In the genomic region with DNA sequence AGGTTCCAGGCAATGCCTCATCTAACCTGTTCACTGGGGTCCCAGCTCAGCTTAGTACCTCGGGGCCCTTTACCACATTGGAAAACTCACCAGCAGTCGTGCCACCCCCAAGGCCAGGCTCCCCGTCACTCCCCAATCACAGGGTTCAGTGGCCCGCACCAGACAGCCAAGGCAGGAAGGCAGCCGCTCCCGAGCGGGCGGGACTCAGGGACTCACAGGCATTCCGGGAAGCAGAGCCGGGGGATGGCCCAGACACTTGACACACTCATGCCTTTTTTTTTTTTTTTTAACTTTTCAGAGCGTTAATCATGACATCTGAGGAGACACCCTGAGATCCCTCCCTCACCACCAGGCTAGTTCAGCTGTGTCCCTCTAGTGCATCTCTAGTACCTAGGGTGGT, we compare ENCODE assay signal across 8 mouse cellular contexts. TPM values are rescaled to one million over a fixed set of nuclear protein-coding genes. Genes with fewer than 3 reads are reported as not detected.
A peak's percentile ranks its signal among the peaks of the same experiment; 100 is the strongest.
DNase-seq lines count a peak whose midpoint lies in the region; ATAC-seq and TF ChIP-seq lines count a peak whose summit lies in the region.

No protein-coding gene starts in this region.

- H3K27ac ChIP-seq in brown adipose tissue, adult 24 weeks (replicated peaks; ENCODE audit: low read depth, low read length): peak overlapping the region; percentile 98
- no peak overlapping the region for H3K27ac ChIP-seq in intestine, embryonic 15.5 days
- peak overlapping the region; percentile 91 for H3K27ac ChIP-seq in liver, postnatal 0 days (ENCODE audit: low read depth)

- no peak for TF ChIP-seq EP300 in liver, postnatal 0 days (IDR thresholded peaks at IDR 0.05; ENCODE audit: low read depth)

- peaks cover 61% of the 10 kb centered on the region for H3K4me1 ChIP-seq in brown adipose tissue, adult 24 weeks (ENCODE audit: control insufficient read depth, insufficient read depth, insufficient read length, low read length)
- H3K4me1 ChIP-seq in intestine, embryonic 15.5 days (replicated peaks): peaks cover 56% of the 10 kb centered on the region
- peaks cover 72% of the 10 kb centered on the region for H3K4me1 ChIP-seq in liver, postnatal 0 days (ENCODE audit: insufficient read depth)

- H3K9me3 ChIP-seq in intestine, embryonic 15.5 days: no peaks in the 10 kb centered on the region
- no peaks in the 10 kb centered on the region for H3K9me3 ChIP-seq in liver, postnatal 0 days (ENCODE audit: low read length)

- H3K36me3 ChIP-seq in intestine, embryonic 15.5 days: no peaks in the 10 kb centered on the region
- peaks cover 8% of the 10 kb centered on the region; the same call in 1 of the 2 replicates for H3K36me3 ChIP-seq in liver, postnatal 0 days (replicated peaks; ENCODE audit: insufficient read depth, low read length)

- H3K4me3 ChIP-seq in brown adipose tissue, adult 24 weeks (ENCODE audit: insufficient read depth, low read depth, low read length): peak overlapping the region; percentile 100
- peak overlapping the region; percentile 92 for H3K4me3 ChIP-seq in intestine, embryonic 15.5 days (replicated peaks)
- H3K4me3 ChIP-seq in liver, postnatal 0 days (ENCODE audit: low read depth, low read length): peak overlapping the region; percentile 85

- ATAC-seq in intestine, embryonic 15.5 days: peak; percentile 24
- ATAC-seq in liver, postnatal 0 days: peak; percentile 21; the same call in 1 of the 2 replicates
- no peak for ATAC-seq in activated CD4-positive, CD25-positive, alpha-beta regulatory T cell, adult 4 months

- WGBS in intestine, embryonic 15.5 days: 43% methylated on average over 11 of the region's 11 CpGs
- 31% methylated on average over 11 of the region's 11 CpGs for WGBS in liver, postnatal 0 days (ENCODE audit: insufficient replicate concordance)

- intact Hi-C loops in left cerebral cortex, postnatal 4 days (cut with DNase I): no loop called here

- H3K9ac ChIP-seq in intestine, embryonic 15.5 days: 0 out of 2 replicates have a peak overlapping the region, but pooled peaks have one; percentile 20
- H3K9ac ChIP-seq in liver, postnatal 0 days (replicated peaks): peak overlapping the region; percentile 91

- no peaks in the 10 kb centered on the region for H3K27me3 ChIP-seq in intestine, embryonic 15.5 days (replicated peaks)
- no peaks in the 10 kb centered on the region for H3K27me3 ChIP-seq in liver, postnatal 0 days (ENCODE audit: insufficient read depth, low read length)

- no peak for TF ChIP-seq CTCF in liver, postnatal 0 days (IDR thresholded peaks at IDR 0.05; ENCODE audit: low read depth)

- DNase-seq in gastrocnemius, postnatal 25 days: peak; percentile 33
- no peak for DNase-seq in gastrocnemius, adult 18-20 months (ENCODE audit: low spot score)
- DNase-seq in liver, postnatal 0 days: peak; percentile 70
- no peak for DNase-seq in left cerebral cortex, postnatal 4 days
- no peak for DNase-seq in layer of hippocampus, adult 8-10 months (ENCODE audit: low spot score in 2 of 2)

- peak overlapping the region; percentile 89 for H3K4me2 ChIP-seq in intestine, embryonic 15.5 days (replicated peaks)
- peak overlapping the region; percentile 82 for H3K4me2 ChIP-seq in liver, postnatal 0 days (ENCODE audit: low read depth, low read length)

RNA-seq across cellular contexts. Expression of a gene that starts 4.4 kb away (rescaled TPM):
- total RNA-seq in gastrocnemius, postnatal 25 days (2021): 1 to 10 TPM; 5.6 to 6.7 TPM
- 1 to 10 TPM; 5.4 to 5.9 TPM for total RNA-seq in gastrocnemius, adult 18-20 months (2021)
- polyA plus RNA-seq in brown adipose tissue, adult 24 weeks (2012; ENCODE audit: insufficient read depth, insufficient read length, missing spikeins): 14.3 and 16.2 TPM in 2 replicates
- 12.8 and 14.0 TPM in 2 replicates for polyA plus RNA-seq in intestine, embryonic 15.5 days (2015; fragmentation: Nextera tagmentation; extraction: Ambion mirVana)
- polyA plus RNA-seq in liver, postnatal 0 days (2015; fragmentation: Nextera tagmentation; extraction: Ambion mirVana): 7.4 and 8.7 TPM in 2 replicates
- total RNA-seq in left cerebral cortex, postnatal 4 days (2021): 10 to 100 TPM; 28.8 to 30.8 TPM
- polyA plus RNA-seq in activated CD4-positive, CD25-positive, alpha-beta regulatory T cell, adult 4 months (2017; shearing (Covaris generic)): 10 to 100 TPM; 26.8 to 32.5 TPM
- 10 to 100 TPM; 19.9 to 52.8 (median 29.8) TPM for total RNA-seq in layer of hippocampus, adult 8-10 months (2022)

RNA-seq across cellular contexts. Expression of a gene that starts 14.6 kb away (rescaled TPM):
- total RNA-seq in gastrocnemius, postnatal 25 days (2021): 100 to 1,000 TPM in 1 of 2 experiments, 10 to 100 TPM in 1; 99.8 to 120 TPM
- total RNA-seq in gastrocnemius, adult 18-20 months (2021): 100 to 1,000 TPM; 145 to 148 TPM
- polyA plus RNA-seq in brown adipose tissue, adult 24 weeks (2012; ENCODE audit: insufficient read depth, insufficient read length, missing spikeins): 113 and 121 TPM in 2 replicates
- polyA plus RNA-seq in intestine, embryonic 15.5 days (2015; fragmentation: Nextera tagmentation; extraction: Ambion mirVana): 14.4 and 21.2 TPM in 2 replicates
- polyA plus RNA-seq in liver, postnatal 0 days (2015; fragmentation: Nextera tagmentation; extraction: Ambion mirVana): 9.1 and 11.2 TPM in 2 replicates
- 100 to 1,000 TPM; 100 to 111 TPM for total RNA-seq in left cerebral cortex, postnatal 4 days (2021)
- 10 to 100 TPM; 22.1 to 25.4 TPM for polyA plus RNA-seq in activated CD4-positive, CD25-positive, alpha-beta regulatory T cell, adult 4 months (2017; shearing (Covaris generic))
- total RNA-seq in layer of hippocampus, adult 8-10 months (2022): 100 to 1,000 TPM in 1 of 4 experiments, 10 to 100 TPM in 3; 94.2 to 111 (median 96.5) TPM

RNA-seq across cellular contexts. Expression of a gene that starts 37.5 kb away (rescaled TPM):
- 100 to 1,000 TPM; 634 to 665 TPM for total RNA-seq in gastrocnemius, postnatal 25 days (2021)
- 100 to 1,000 TPM; 573 to 611 TPM for total RNA-seq in gastrocnemius, adult 18-20 months (2021)
- polyA plus RNA-seq in brown adipose tissue, adult 24 weeks (2012; ENCODE audit: insufficient read depth, insufficient read length, missing spikeins): 1,146 and 1,395 TPM in 2 replicates
- 701 and 737 TPM in 2 replicates for polyA plus RNA-seq in intestine, embryonic 15.5 days (2015; fragmentation: Nextera tagmentation; extraction: Ambion mirVana)
- polyA plus RNA-seq in liver, postnatal 0 days (2015; fragmentation: Nextera tagmentation; extraction: Ambion mirVana): 537 and 576 TPM in 2 replicates
- total RNA-seq in left cerebral cortex, postnatal 4 days (2021): 100 to 1,000 TPM; 247 to 270 TPM
- 100 to 1,000 TPM; 338 to 428 TPM for polyA plus RNA-seq in activated CD4-positive, CD25-positive, alpha-beta regulatory T cell, adult 4 months (2017; shearing (Covaris generic))
- total RNA-seq in layer of hippocampus, adult 8-10 months (2022): 100 to 1,000 TPM; 315 to 328 (median 323) TPM

RNA-seq across cellular contexts. Expression of a gene that starts 39.7 kb away (rescaled TPM):
- 1 to 10 TPM; 1.2 to 1.6 TPM for total RNA-seq in gastrocnemius, postnatal 25 days (2021)
- total RNA-seq in gastrocnemius, adult 18-20 months (2021): 1 to 10 TPM; 1.6 to 1.9 TPM
- polyA plus RNA-seq in brown adipose tissue, adult 24 weeks (2012; ENCODE audit: insufficient read depth, insufficient read length, missing spikeins): 1.1 and 1.5 TPM in 2 replicates
- 4.8 and 5.1 TPM in 2 replicates for polyA plus RNA-seq in intestine, embryonic 15.5 days (2015; fragmentation: Nextera tagmentation; extraction: Ambion mirVana)
- 0.11 and 0.18 TPM in 2 replicates for polyA plus RNA-seq in liver, postnatal 0 days (2015; fragmentation: Nextera tagmentation; extraction: Ambion mirVana)
- 100 to 1,000 TPM; 299 to 316 TPM for total RNA-seq in left cerebral cortex, postnatal 4 days (2021)
- polyA plus RNA-seq in activated CD4-positive, CD25-positive, alpha-beta regulatory T cell, adult 4 months (2017; shearing (Covaris generic)): under 1 TPM; 0.74 to 0.96 TPM
- total RNA-seq in layer of hippocampus, adult 8-10 months (2022): 100 to 1,000 TPM; 295 to 345 (median 308) TPM

RNA-seq across cellular contexts. Expression of a gene that starts 47.1 kb away (rescaled TPM):
- total RNA-seq in gastrocnemius, postnatal 25 days (2021): 10 to 100 TPM; 33.7 to 34.8 TPM
- total RNA-seq in gastrocnemius, adult 18-20 months (2021): 10 to 100 TPM; 40.6 to 47.9 TPM
- 25.5 and 31.6 TPM in 2 replicates for polyA plus RNA-seq in brown adipose tissue, adult 24 weeks (2012; ENCODE audit: insufficient read depth, insufficient read length, missing spikeins)
- polyA plus RNA-seq in intestine, embryonic 15.5 days (2015; fragmentation: Nextera tagmentation; extraction: Ambion mirVana): 14.1 and 16.1 TPM in 2 replicates
- polyA plus RNA-seq in liver, postnatal 0 days (2015; fragmentation: Nextera tagmentation; extraction: Ambion mirVana): 3.0 and 4.3 TPM in 2 replicates
- 100 to 1,000 TPM; 158 to 163 TPM for total RNA-seq in left cerebral cortex, postnatal 4 days (2021)
- polyA plus RNA-seq in activated CD4-positive, CD25-positive, alpha-beta regulatory T cell, adult 4 months (2017; shearing (Covaris generic)): 1 to 10 TPM; 7.3 to 9.2 TPM
- 10 to 100 TPM; 47.2 to 63.6 (median 58.0) TPM for total RNA-seq in layer of hippocampus, adult 8-10 months (2022)

Comparison
In these comparisons a context has a peak if more than half of its experiments do, and no peak if none do; other contexts are left out.
1. DNase-seq: peak in gastrocnemius, postnatal 25 days (single experiment) and liver, postnatal 0 days (single experiment); none in gastrocnemius, adult 18-20 months (single experiment), left cerebral cortex, postnatal 4 days (single experiment) and layer of hippocampus, adult 8-10 months (0 of 2).
2. Peak in every context shown above with its lines, with median percentiles within 50 percentile points of each other: H3K4me3 ChIP-seq.